Mouse (Mus musculus): Measurements from ENCODE around the gene Fto.

- TF ChIP-seq CTCF (conservative IDR thresholded peaks at IDR 0.05 in 1 of 2, IDR thresholded peaks at IDR 0.05 in 1 of 2; ENCODE audit: low read depth in 2 of 2, low read length in 2 of 2) (no peak), MAFK (IDR thresholded peaks at IDR 0.05; ENCODE audit: insufficient replicate concordance, low read length) (no peak), E2F4 (IDR thresholded peaks at IDR 0.05; ENCODE audit: insufficient replicate concordance, low read depth, low read length) (no peak), CHD2 (IDR thresholded peaks at IDR 0.05; ENCODE audit: low read length) (no peak), POLR2A (IDR thresholded peaks at IDR 0.05; ENCODE audit: low read depth, low read length) (no peak), BHLHE40 (IDR thresholded peaks at IDR 0.05; ENCODE audit: low read depth, low read length) (no peak), EP300 (IDR thresholded peaks at IDR 0.05; ENCODE audit: low read length) (no peak), ELF1 (IDR thresholded peaks at IDR 0.05; ENCODE audit: low read depth, low read length) (no peak), UBTF (IDR thresholded peaks at IDR 0.05; ENCODE audit: low read depth, low read length) (no peak), ZC3H11A (IDR thresholded peaks at IDR 0.05; ENCODE audit: low read depth, low read length) (no peak), TCF12 (IDR thresholded peaks at IDR 0.05; ENCODE audit: low read depth, low read length) (no peak), HCFC1 (IDR thresholded peaks at IDR 0.05; ENCODE audit: low read depth, low read length) (no peak)
These were observed 322.1 kb downstream of the Fto start for GRCm38 (mm10) chr8:91635406-91635805.

Measured in CH12.LX (cell line).